Mouse (Mus musculus) layer of hippocampus, postnatal 36 days (tissue): ENCODE results near the gene Scp2. TPM values are rescaled to one million over a fixed set of nuclear protein-coding genes. Genes with fewer than 3 reads are reported as not detected.
"Not testable (repeated sequence)": the region's sequence is repeated elsewhere in the genome, so short reads cannot be mapped to it uniquely, and the experiment has no call there.

Experiments
- DNase-seq, 2 experiments: peaks; one replicate each; pipeline ENCODE4 v3.0.0; 2022
- total RNA-seq, 2 experiments: library from RNA; stranded (reverse); gene quantifications; 2 replicates each; pipeline ENCODE4 v1.2.3; 2021

Gene Scp2
- total RNA-seq, 2 experiments from 2014 or later = 95.5 to 103 TPM

GRCm38 (mm10) chr4:108096345-108096744 lies 48.5 kb downstream of the Scp2 start, which contains the start of gene Podn:
Gene Podn, minus strand, starts transcription at chr4:108096445.
- DNase-seq = no peak

GRCm38 (mm10) chr4:108092741-108093397 lies 51.9 kb downstream of the Scp2 start:
- no peak for DNase-seq

GRCm38 (mm10) chr4:108083993-108084392 lies 60.8 kb downstream of the Scp2 start:
- DNase-seq = no peak

- DNase-seq = no peak
Observed at GRCm38 (mm10) chr4:108083032-108083735, 61.6 kb downstream of the Scp2 start.

- DNase-seq = no peak
Observed at GRCm38 (mm10) chr4:108082401-108082806, 62.4 kb downstream of the Scp2 start.

GRCm38 (mm10) chr4:108080876-108081275 lies 63.9 kb downstream of the Scp2 start:
- DNase-seq = no peak

- DNase-seq = no peak
Observed at GRCm38 (mm10) chr4:108079762-108080161, 65.0 kb downstream of the Scp2 start.

GRCm38 (mm10) chr4:108079191-108079590 lies 65.6 kb downstream of the Scp2 start:
- not testable (repeated sequence) for DNase-seq

- no peak for DNase-seq
Observed at GRCm38 (mm10) chr4:108077224-108077955, 67.4 kb downstream of the Scp2 start.

- DNase-seq = no peak
Observed at GRCm38 (mm10) chr4:108074204-108074823, 70.5 kb downstream of the Scp2 start.

- no peak for DNase-seq
Observed at GRCm38 (mm10) chr4:108072086-108072485, 72.7 kb downstream of the Scp2 start.

GRCm38 (mm10) chr4:108071235-108071901 lies 73.4 kb downstream of the Scp2 start:
- peak; percentile 90 to 91 for DNase-seq

GRCm38 (mm10) chr4:108070723-108071122 lies 74.1 kb downstream of the Scp2 start:
- no peak for DNase-seq

GRCm38 (mm10) chr4:108070286-108070685 lies 74.5 kb downstream of the Scp2 start:
- no peak for DNase-seq

- no peak for DNase-seq
Observed at GRCm38 (mm10) chr4:108068081-108068480, 76.7 kb downstream of the Scp2 start.

GRCm38 (mm10) chr4:108067261-108067660 lies 77.5 kb downstream of the Scp2 start:
- DNase-seq = no peak

GRCm38 (mm10) chr4:108066569-108066968 lies 78.2 kb downstream of the Scp2 start:
- no peak for DNase-seq

GRCm38 (mm10) chr4:108065176-108065844 lies 79.5 kb downstream of the Scp2 start:
- no peak for DNase-seq

- no peak for DNase-seq
Observed at GRCm38 (mm10) chr4:108063616-108064015, 81.2 kb downstream of the Scp2 start.

GRCm38 (mm10) chr4:108062524-108062923 lies 82.3 kb downstream of the Scp2 start:
- no peak for DNase-seq

- DNase-seq = no peak
Observed at GRCm38 (mm10) chr4:108060774-108061173, 84.0 kb downstream of the Scp2 start.
